Mouse (Mus musculus) intestine, embryonic 15.5 days (tissue): Measurements from ENCODE around the gene Nr1h4. TPM values are rescaled to one million over a fixed set of nuclear protein-coding genes. Genes with fewer than 3 reads are reported as not detected.

ENCODE experiments used
- ATAC-seq: fragments of 200-750 bp; cut with Nextera tagmentation; 2 replicates; pipeline ENCODE4 v1.8.0; 2017; ENCODE audit warnings: moderate TSS enrichment, moderate library complexity
- H3K27ac ChIP-seq: fragments of 300-500 bp; sonication (generic); 2 replicates; pipeline ENCODE4 v1.5.1; 2015; ENCODE audit warnings: mild to moderate bottlenecking, inconsistent platforms
- H3K27me3 ChIP-seq: fragments of 300-500 bp; sonication (generic); replicated peaks from 2 replicates; pipeline ENCODE4 v1.6.1; 2015; ENCODE audit warnings: inconsistent platforms
- H3K36me3 ChIP-seq: fragments of 300-500 bp; sonication (generic); 2 replicates; pipeline ENCODE4 v1.6.1; 2015; ENCODE audit warnings: inconsistent platforms
- H3K4me1 ChIP-seq: fragments of 300-500 bp; sonication (generic); replicated peaks from 2 replicates; pipeline ENCODE4 v1.6.1; 2015; ENCODE audit warnings: inconsistent platforms
- H3K4me2 ChIP-seq: fragments of 300-500 bp; sonication (generic); replicated peaks from 2 replicates; pipeline ENCODE4 v1.6.1; 2015; ENCODE audit warnings: mild to moderate bottlenecking, inconsistent platforms
- H3K4me3 ChIP-seq: fragments of 300-500 bp; sonication (generic); replicated peaks from 2 replicates; pipeline ENCODE4 v1.5.1; 2015; ENCODE audit warnings: inconsistent platforms
- H3K9ac ChIP-seq: fragments of 300-500 bp; sonication (generic); 2 replicates; pipeline ENCODE4 v1.6.1; 2015; ENCODE audit warnings: inconsistent platforms
- H3K9me3 ChIP-seq: fragments of 300-500 bp; sonication (generic); 2 replicates; pipeline ENCODE4 v1.6.1; 2016; ENCODE audit warnings: inconsistent platforms
- WGBS: fragments of 180-500 bp; shearing (Covaris S2); methylation state at CpG from one replicate; pipeline ENCODE4 v1.1.7; 2015; 5-methylcytosine and 5-hydroxymethylcytosine counted together
- polyA plus RNA-seq: library from polyadenylated mRNA; unstranded; fragments of >200 nt; fragmentation: Nextera tagmentation; extraction: Ambion mirVana; gene quantifications from 2 replicates; pipeline ENCODE4 v1.2.1, GENCODE M21; 2015

The Nr1h4 gene
- polyA plus RNA-seq, 1 experiment from 2014 or later, result 55.1 TPM

DNA sequence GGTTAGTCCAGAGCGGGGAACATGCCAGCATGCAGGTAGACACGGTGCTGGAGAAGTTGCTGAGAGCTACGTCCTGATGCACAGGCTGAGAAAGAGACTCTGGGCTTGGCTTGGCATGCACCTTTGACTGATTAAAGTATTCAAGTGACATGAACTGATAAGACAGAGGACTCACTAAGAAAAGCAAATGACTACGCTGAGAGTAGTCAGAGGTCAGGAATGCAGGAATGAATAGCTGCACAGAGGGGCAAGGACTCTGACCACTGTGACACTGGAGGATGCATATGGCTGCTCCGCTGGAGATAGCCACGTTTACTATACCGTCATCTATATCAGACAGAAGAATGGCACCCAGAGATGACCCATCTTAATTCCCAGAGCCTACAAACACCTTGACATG, 94.0 kb downstream of the Nr1h4 start:
- 70% methylated on average over 7 of the region's 7 CpGs for WGBS
- Histone ChIP-seq H3K36me3 (peaks cover 4% of the 10 kb centered on the region; the same call in 1 of the 2 replicates), H3K4me2 (no peak overlapping the region), H3K27me3 (no peaks in the 10 kb centered on the region), H3K9ac (no peak overlapping the region), H3K4me3 (no peak overlapping the region), H3K4me1 (peaks cover 5% of the 10 kb centered on the region), H3K9me3 (no peaks in the 10 kb centered on the region), H3K27ac (no peak overlapping the region)
- ATAC-seq, result no peak

- Histone ChIP-seq H3K9me3 (no peaks in the 10 kb centered on the region), H3K27ac (no peak overlapping the region), H3K4me2 (no peak overlapping the region), H3K36me3 (peaks cover 4% of the 10 kb centered on the region; the same call in 1 of the 2 replicates), H3K4me1 (no peaks in the 10 kb centered on the region), H3K9ac (no peak overlapping the region), H3K27me3 (no peaks in the 10 kb centered on the region), H3K4me3 (no peak overlapping the region)
- ATAC-seq, result no peak
- WGBS, result 82% methylated on average over 12 of the region's 12 CpGs
These were observed 95.4 kb downstream of the Nr1h4 start for GRCm38 (mm10) chr10:89437996-89438395.

DNA sequence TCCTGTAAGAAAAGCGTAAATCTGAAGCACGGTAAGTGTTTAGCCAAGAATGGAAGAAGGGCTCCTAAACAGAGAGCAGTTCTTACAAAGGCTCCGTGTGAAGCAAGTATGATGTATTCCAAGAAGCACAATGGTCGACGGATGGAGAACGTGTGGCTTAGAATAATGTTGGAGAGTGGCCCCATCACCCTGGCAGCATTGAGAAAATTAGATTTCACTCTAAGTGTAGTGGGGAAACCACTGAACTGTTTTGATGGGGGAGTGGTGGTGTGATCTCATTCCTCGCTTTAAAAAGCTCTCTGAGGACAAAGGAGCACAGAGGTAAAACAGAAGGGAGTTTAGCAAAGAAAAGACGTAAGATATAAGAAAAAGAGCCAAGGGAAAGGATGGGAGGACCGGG, 95.9 kb downstream of the Nr1h4 start:
- WGBS, result 84% methylated on average over 9 of the region's 9 CpGs

DNA sequence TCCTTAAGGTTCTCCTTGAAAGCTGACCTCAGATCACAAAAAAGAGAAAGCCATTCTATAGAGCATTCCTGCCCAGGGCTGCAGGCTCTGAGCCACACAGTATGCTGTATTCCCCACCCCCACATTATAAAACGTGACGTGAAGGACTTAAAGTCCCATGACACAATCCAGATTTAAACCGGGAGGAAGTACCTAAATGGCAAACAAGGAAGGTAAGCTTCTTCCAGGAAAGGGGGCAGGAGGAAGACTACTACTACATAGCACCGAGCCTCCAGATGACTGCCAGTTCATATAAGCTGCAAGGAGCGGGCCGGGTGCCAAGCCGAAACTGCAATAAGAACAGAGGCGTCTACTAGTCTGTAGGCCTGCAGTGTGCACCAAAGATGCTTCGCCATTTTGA, 97.5 kb downstream of the Nr1h4 start:
- peaks cover 4% of the 10 kb centered on the region; the same call in 1 of the 2 replicates for H3K36me3 ChIP-seq
- H3K9me3 ChIP-seq, result no peaks in the 10 kb centered on the region
- no peak for ATAC-seq
- WGBS, result 71% methylated on average over 9 of the region's 9 CpGs
- H3K27me3 ChIP-seq, result no peaks in the 10 kb centered on the region
- H3K4me3 ChIP-seq, result no peak overlapping the region
- no peaks in the 10 kb centered on the region for H3K4me1 ChIP-seq
- H3K4me2 ChIP-seq, result no peak overlapping the region
- H3K27ac ChIP-seq, result no peak overlapping the region
- no peak overlapping the region for H3K9ac ChIP-seq

More for the DNA sequence above, 95.9 kb downstream of the Nr1h4 start:
- peaks cover 4% of the 10 kb centered on the region; the same call in 1 of the 2 replicates for H3K36me3 ChIP-seq
- no peaks in the 10 kb centered on the region for H3K4me1 ChIP-seq
- H3K9me3 ChIP-seq, result no peaks in the 10 kb centered on the region
- no peaks in the 10 kb centered on the region for H3K27me3 ChIP-seq
- H3K4me2 ChIP-seq, result no peak overlapping the region
- ATAC-seq, result no peak
- H3K4me3 ChIP-seq, result no peak overlapping the region
- no peak overlapping the region for H3K27ac ChIP-seq
- H3K9ac ChIP-seq, result no peak overlapping the region

DNA sequence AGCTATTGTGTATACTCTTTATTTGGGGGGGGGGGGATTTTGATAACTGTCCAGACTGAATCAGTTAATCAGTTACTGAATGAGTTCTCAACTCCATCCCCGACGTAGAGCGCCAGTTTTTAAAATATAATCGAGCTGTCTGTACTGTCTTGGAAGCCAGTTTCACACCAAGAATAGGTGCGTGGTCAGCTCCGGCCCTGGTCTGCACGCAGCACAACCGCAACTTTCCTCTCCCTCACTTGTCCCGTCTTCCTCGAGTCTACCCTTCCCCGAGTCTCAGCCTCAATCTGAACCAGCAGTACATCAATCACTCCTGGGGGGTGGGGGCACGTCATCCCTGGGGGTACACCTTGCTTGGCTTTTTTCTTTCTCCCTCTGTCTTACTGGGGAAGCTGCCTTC, 98.0 kb downstream of the Nr1h4 start:
- H3K27ac ChIP-seq, result no peak overlapping the region
- peaks cover 4% of the 10 kb centered on the region; the same call in 1 of the 2 replicates for H3K36me3 ChIP-seq
- no peak overlapping the region for H3K4me3 ChIP-seq
- no peaks in the 10 kb centered on the region for H3K9me3 ChIP-seq
- WGBS, result 82% methylated on average over 12 of the region's 12 CpGs
- H3K9ac ChIP-seq, result no peak overlapping the region
- no peak overlapping the region for H3K4me2 ChIP-seq
- no peaks in the 10 kb centered on the region for H3K27me3 ChIP-seq
- no peak for ATAC-seq
- H3K4me1 ChIP-seq, result no peaks in the 10 kb centered on the region

DNA sequence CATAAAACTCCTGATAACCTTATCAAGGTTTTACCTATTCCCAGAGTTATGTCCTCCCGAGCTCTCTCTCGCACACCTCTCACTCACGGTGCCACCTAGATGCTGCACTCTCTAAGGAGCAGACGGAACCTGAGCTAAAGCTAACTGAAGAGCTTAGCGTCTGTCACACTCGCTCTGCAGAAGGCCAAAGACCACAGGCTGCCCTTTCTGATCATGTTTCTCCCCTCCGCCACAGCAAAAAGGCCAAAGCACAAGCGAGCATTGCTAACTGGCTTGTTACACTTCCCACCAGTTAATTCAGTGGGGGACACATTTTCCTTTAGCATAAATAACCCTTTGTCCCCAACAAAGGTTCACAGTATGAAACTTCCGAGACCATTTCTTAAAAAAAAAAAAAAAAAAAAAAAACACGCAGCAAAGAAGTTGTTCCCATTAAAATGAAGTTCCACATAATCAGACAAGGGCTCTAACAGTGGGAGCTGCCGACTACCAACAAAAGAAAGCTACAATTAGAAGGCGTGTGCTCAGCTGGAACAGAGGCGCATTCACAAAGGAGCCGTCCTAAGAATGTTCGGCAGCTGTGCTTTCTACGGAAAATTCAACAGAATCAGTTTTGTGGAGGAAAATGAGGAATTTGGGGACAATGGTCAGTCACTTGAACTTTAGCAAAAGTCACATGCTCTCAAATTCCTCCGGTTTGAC, 98.7 kb downstream of the Nr1h4 start:
- no peak for ATAC-seq
- 77% methylated on average over 17 of the region's 17 CpGs for WGBS

DNA sequence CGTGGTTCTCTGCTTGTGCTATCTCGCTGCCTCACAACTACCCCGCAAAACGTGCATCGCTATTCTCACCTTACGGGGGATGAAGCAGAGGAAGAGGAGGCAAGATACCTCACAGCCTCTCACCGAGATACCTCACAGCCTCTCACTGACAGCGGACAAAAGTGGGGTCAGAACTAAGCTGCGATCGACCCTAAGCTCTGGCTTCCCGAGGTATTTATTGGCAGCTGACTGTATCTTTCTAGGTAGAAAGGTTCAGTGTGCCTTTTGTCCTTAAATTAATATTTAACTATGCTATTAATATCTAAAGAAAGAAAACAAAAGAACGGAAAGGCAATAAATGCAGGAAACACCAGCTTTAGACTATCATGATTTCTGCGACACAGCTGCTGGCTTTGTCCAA, 100.6 kb downstream of the Nr1h4 start:
- peak; percentile 70 for ATAC-seq
- Histone ChIP-seq H3K9ac (no peak overlapping the region), H3K4me2 (0 out of 2 replicates have a peak overlapping the region, but pooled peaks have one; percentile 9), H3K9me3 (no peaks in the 10 kb centered on the region), H3K27ac (no peak overlapping the region), H3K27me3 (no peaks in the 10 kb centered on the region), H3K36me3 (peaks cover 14% of the 10 kb centered on the region), H3K4me3 (no peak overlapping the region), H3K4me1 (no peaks in the 10 kb centered on the region)
- WGBS, result 70% methylated on average over 13 of the region's 13 CpGs

More for the DNA sequence above, 98.7 kb downstream of the Nr1h4 start:
- peaks cover 6% of the 10 kb centered on the region for H3K36me3 ChIP-seq
- no peaks in the 10 kb centered on the region for H3K4me1 ChIP-seq
- H3K9me3 ChIP-seq, result no peaks in the 10 kb centered on the region
- no peak overlapping the region for H3K9ac ChIP-seq
- no peak overlapping the region for H3K4me2 ChIP-seq
- no peak overlapping the region for H3K27ac ChIP-seq
- H3K4me3 ChIP-seq, result no peak overlapping the region
- H3K27me3 ChIP-seq, result no peaks in the 10 kb centered on the region

DNA sequence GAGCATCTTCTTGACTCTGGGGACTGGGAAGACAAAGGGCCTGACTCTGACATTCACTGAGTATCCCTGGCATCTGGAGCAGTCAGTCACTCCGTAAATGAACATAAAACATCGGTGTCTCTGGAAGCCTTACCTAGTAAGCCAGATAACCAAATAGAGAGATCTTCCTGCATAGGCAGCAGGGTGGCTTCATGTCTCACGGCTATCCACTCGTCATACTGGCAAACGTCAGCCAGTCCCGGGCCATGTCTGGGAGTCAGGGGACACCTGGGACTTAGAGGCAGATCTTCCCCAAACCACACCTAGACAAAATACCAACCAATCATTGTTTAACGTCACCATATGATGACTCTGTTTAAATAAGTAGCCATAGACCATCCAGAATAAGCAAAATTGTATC, 102.6 kb downstream of the Nr1h4 start:
- Histone ChIP-seq H3K9ac (no peak overlapping the region), H3K27ac (no peak overlapping the region), H3K4me1 (no peaks in the 10 kb centered on the region), H3K36me3 (peaks cover 16% of the 10 kb centered on the region), H3K9me3 (no peaks in the 10 kb centered on the region), H3K4me2 (no peak overlapping the region), H3K4me3 (no peak overlapping the region), H3K27me3 (no peaks in the 10 kb centered on the region)
- 93% methylated on average over 7 of the region's 7 CpGs for WGBS
- ATAC-seq, result no peak

- 75% methylated on average over 11 of the region's 11 CpGs for WGBS
- Histone ChIP-seq H3K4me3 (no peak overlapping the region), H3K27me3 (no peaks in the 10 kb centered on the region), H3K9ac (no peak overlapping the region), H3K4me1 (no peaks in the 10 kb centered on the region), H3K27ac (no peak overlapping the region), H3K9me3 (no peaks in the 10 kb centered on the region), H3K4me2 (no peak overlapping the region), H3K36me3 (peaks cover 23% of the 10 kb centered on the region)
- ATAC-seq, result no peak
These were observed 108.5 kb downstream of the Nr1h4 start for GRCm38 (mm10) chr10:89424800-89425393.

- H3K27me3 ChIP-seq, result no peaks in the 10 kb centered on the region
- H3K27ac ChIP-seq, result no peak overlapping the region
- no peak overlapping the region for H3K4me3 ChIP-seq
- 87% methylated on average over 9 of the region's 9 CpGs for WGBS
- no peaks in the 10 kb centered on the region for H3K4me1 ChIP-seq
- ATAC-seq, result no peak
- H3K36me3 ChIP-seq, result peaks cover 19% of the 10 kb centered on the region
- no peak overlapping the region for H3K9ac ChIP-seq
- no peaks in the 10 kb centered on the region for H3K9me3 ChIP-seq
- no peak overlapping the region for H3K4me2 ChIP-seq
These were observed 109.2 kb downstream of the Nr1h4 start for GRCm38 (mm10) chr10:89424217-89424616.

GRCm38 (mm10) chr10:89423164-89423778, 110.1 kb downstream of the Nr1h4 start:
- H3K27ac ChIP-seq, result no peak overlapping the region
- 93% methylated on average over 9 of the region's 9 CpGs for WGBS
- H3K4me2 ChIP-seq, result no peak overlapping the region
- H3K4me3 ChIP-seq, result no peak overlapping the region
- H3K4me1 ChIP-seq, result no peaks in the 10 kb centered on the region
- H3K27me3 ChIP-seq, result no peaks in the 10 kb centered on the region
- no peaks in the 10 kb centered on the region for H3K9me3 ChIP-seq
- peaks cover 14% of the 10 kb centered on the region for H3K36me3 ChIP-seq
- H3K9ac ChIP-seq, result no peak overlapping the region
- ATAC-seq, result no peak

- no peak for ATAC-seq
These were observed 110.8 kb downstream of the Nr1h4 start for GRCm38 (mm10) chr10:89422504-89423158.

More at GRCm38 (mm10) chr10:89422504-89423158, 110.8 kb downstream of the Nr1h4 start:
- Histone ChIP-seq H3K36me3 (peaks cover 14% of the 10 kb centered on the region), H3K9me3 (no peaks in the 10 kb centered on the region), H3K4me1 (no peaks in the 10 kb centered on the region), H3K27me3 (no peaks in the 10 kb centered on the region), H3K27ac (no peak overlapping the region), H3K9ac (no peak overlapping the region), H3K4me2 (no peak overlapping the region), H3K4me3 (no peak overlapping the region)
- WGBS, result 89% methylated on average over 8 of the region's 8 CpGs
